Mouse (Mus musculus) heart, adult 8-10 months (tissue): ENCODE data around the gene Hddc2. TPM values are rescaled to one million over a fixed set of nuclear protein-coding genes. Genes with fewer than 3 reads are reported as not detected.
"Not testable (repeated sequence)": the region's sequence is repeated elsewhere in the genome, so short reads cannot be mapped to it uniquely, and the experiment has no call there.

Experiments
- DNase-seq: peaks from one replicate; pipeline ENCODE4 v3.0.0; 2022; ENCODE audit warnings: low spot score
- total RNA-seq, 4 experiments: library from RNA; stranded (reverse); gene quantifications; 2 replicates each; pipeline ENCODE4 v1.2.4; 2022

Gene Hddc2
- total RNA-seq, 4 experiments from 2014 or later, result 5.8 to 7.8 (median 6.6) TPM

DNA sequence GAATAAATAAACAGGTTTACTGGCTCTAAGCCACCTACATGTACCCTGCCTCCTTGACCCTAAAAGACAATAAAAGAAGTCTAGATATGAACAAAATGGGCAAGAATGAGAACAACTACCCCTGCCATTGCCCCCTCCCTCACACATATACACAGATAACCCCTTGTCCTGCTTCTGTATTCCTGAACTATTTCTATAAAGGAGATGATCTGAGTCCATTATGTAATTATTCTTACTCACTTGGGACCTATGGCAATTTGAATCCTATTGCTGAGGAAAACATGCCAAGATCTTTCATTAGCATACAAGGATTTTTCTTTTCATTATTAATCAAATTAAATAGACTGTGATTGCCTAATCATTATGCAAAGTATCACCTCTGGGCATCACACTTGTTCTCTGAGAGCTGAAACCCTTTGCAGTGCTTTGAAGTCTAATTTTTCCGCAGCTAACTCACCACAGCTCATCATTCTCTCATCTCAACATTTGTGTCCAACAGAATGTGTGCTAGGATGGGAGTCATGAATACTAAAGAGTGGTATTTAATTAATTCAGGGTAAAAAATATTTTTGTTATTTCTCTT is 39.8 kb downstream of the Hddc2 start:
- DNase-seq, result no peak

DNA sequence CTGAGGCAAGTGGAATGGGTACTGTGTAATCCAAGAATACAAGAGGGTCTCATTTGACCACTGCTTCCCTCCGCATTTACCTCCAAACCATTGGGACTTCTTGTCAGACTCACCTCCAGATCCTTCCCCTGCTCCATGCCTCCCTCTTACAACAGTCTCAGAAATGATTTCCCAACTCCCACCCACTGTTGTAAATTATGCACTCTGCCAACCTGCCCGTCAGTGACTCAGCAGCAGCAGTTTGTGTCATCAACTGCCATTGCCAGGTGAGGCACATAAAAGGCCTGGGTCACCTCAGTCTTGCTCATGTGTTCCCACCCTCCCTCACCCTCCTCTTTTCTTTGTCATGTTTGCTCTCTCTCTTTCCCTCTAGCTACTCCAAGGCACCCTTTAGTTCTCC is 41.0 kb downstream of the Hddc2 start:
- no peak for DNase-seq

DNA sequence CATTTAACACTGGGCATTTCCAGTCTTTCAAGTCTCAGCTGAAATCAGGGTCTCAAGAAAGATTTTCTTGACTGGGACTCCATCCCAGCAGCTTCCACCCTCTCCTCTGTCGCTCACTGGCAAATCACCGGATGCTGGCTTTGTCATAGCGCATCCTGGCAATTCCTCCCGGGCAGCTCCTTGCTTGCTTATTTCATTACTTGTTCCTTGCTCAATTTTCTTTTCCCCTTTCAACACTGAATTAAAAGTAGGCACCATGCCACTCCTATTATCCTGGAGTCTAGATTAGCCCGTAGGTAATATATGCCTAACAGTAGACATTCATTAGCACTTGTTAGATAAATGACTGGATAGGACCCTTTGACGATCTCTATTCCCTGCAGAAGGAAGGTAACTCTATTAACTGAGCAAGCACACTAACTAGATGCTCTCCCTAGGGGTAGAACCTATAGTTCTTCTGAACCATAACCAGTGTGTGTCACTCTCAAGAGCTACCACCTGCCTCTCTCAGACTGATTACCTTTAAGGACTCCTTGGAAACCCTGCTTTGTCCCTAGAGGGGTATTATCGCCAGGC is 41.8 kb downstream of the Hddc2 start:
- DNase-seq, result no peak

DNA sequence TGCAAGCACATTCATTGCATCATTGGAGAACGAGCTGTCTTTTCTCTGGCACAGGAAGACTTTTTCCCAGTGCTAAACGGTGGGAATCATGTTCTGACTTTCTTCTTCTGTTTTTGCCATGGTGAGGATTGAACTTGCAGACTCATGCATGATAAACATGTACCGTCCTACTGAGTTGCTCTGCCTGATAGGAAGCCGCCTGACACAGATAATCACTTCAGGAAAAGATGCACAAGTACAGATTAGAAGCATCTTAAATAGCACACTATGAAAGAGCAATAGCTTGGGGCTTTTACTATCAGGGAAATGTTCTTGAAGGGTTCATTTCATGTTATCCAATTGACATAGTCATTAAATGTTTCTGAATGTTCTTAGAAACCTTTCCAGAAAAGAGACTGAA is 46.6 kb downstream of the Hddc2 start:
- no peak for DNase-seq

DNA sequence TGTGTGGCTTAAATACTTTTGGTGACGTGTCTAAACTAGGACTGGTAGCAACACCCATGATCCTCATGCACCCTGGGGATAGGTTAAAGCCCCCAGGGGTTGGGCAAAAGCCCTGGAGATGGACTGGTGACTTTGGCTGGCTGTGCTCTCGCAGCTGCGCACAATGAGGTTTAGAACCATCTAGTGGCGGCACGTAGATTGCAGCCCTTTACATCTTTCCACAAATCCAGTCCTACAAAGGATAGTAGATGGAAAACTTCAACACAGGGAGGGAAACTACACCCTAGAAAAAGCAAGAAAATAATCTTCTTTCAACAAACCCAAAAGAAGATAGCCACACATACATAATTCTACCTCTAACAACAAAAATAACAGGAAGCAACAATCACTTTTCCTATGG is 57.0 kb downstream of the Hddc2 start:
- DNase-seq, result not testable (repeated sequence)

Other genes starting within 250 kb of the Hddc2 start
- gene Tpd52l1, start 132.6 kb downstream of the Hddc2 start, total RNA-seq, result 10 to 100 TPM in 1 of 4 experiments, 1 to 10 TPM in 3; 5.5 to 10.4 (median 9.0) TPM